In the genomic region with DNA sequence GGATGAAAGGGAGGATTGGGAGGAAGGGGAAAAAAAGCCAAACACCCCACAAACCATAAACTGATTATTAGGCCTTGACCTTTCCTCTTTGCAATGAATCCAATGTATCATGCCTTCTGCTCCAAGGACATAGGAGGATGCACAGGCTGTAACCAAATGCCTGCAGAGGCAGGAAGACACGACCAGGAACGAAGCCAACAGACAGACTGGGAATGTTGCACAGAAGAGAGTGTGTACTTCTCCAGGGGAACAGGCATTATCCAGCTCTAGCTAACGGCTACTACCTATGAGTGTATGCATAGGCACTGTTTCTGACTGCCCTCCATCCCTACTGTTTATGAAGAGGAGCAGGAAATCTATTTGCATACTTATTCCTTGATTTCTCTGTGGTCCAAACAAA, we compare ENCODE assay signal across 29 mouse cellular contexts. TPM values are rescaled to one million over a fixed set of nuclear protein-coding genes. Genes with fewer than 3 reads are reported as not detected.
DNase-seq lines count a peak whose midpoint lies in the region; ATAC-seq lines count a peak whose summit lies in the region.
"Had no signal": no experiment of that assay in that cellular context is flagged by ENCODE, and none has a peak within 500 bp of the region (broad histone marks: within the 10 kb centered on the region; RNA-seq: fewer than 3 reads in every experiment).

No protein-coding gene starts in this region.

- peak; percentile 58 for DNase-seq in adrenal gland, adult 2 months
- DNase-seq in adrenal gland, postnatal 4 days (ENCODE audit: low spot score in 2 of 2): no peak
- no peak for DNase-seq in frontal cortex, postnatal 14 days (ENCODE audit: low spot score in 2 of 2)
- peak; percentile 18 for DNase-seq in Muller cell, postnatal 12 days (ENCODE audit: inconsistent ontology term)
- DNase-seq in cerebellum, postnatal 25 days: peak; percentile 22 to 58
- DNase-seq in urinary bladder, postnatal 36 days (ENCODE audit: low spot score in 2 of 2): no peak
- DNase-seq: gastrocnemius, postnatal 36 days; kidney, adult 11 months; liver, embryonic 13.5 days; lung, embryonic 14.5 days; lung, postnatal 36 days; thymus, postnatal 14 days had no signal

- peak; percentile 70 for ATAC-seq in frontal cortex, adult (ENCODE audit: low TSS enrichment)
- ATAC-seq: activated CD4-positive, CD25-positive, alpha-beta regulatory T cell, adult 4 months; CD4-positive, CD25-positive, alpha-beta regulatory T cell, adult 4 months; forebrain, embryonic 13.5 days; midbrain, embryonic 16.5 days had no signal

RNA-seq across cellular contexts. Expression of a gene that starts 9.7 kb away (rescaled TPM):
- total RNA-seq in adrenal gland, adult 2 months (2021): 10 to 100 TPM in 1 of 2 experiments, under 1 TPM in 1; 0.81 to 11.0 TPM
- 0.71 and 6.7 TPM in 2 replicates for polyA plus RNA-seq in adrenal gland, adult 2 months (2012; rRNA removed)
- 1 to 10 TPM; 3.6 to 4.5 TPM for total RNA-seq in adrenal gland, postnatal 4 days (2021)
- total RNA-seq: common myeloid progenitor, adult 5-6 weeks; megakaryocyte-erythroid progenitor cell, adult 5-6 weeks had no signal
- polyA plus RNA-seq: activated CD4-positive, CD25-positive, alpha-beta regulatory T cell, adult 4 months; CD4-positive, CD25-positive, alpha-beta regulatory T cell, adult 4 months had no signal

RNA-seq across cellular contexts. Expression of a gene that starts 11.6 kb away (rescaled TPM):
- total RNA-seq in adrenal gland, adult 2 months (2021): not detected
- polyA plus RNA-seq in adrenal gland, adult 2 months (2012; rRNA removed): not detected in 2 replicates
- total RNA-seq in adrenal gland, postnatal 4 days (2021): under 1 TPM in 1 of 2 experiments, not detected in 1; 0.25 TPM
- total RNA-seq: common myeloid progenitor, adult 5-6 weeks; gastrocnemius, postnatal 36 days; layer of hippocampus, adult 8-10 months; megakaryocyte-erythroid progenitor cell, adult 5-6 weeks had no signal
- polyA plus RNA-seq: activated CD4-positive, CD25-positive, alpha-beta regulatory T cell, adult 4 months; CD4-positive, CD25-positive, alpha-beta regulatory T cell, adult 4 months; embryonic facial prominence, embryonic 11.5 days; forebrain, embryonic 13.5 days; heart, postnatal 0 days; hindbrain, embryonic 11.5 days; limb, embryonic 11.5 days; midbrain, embryonic 16.5 days; neural tube, embryonic 15.5 days; stomach, embryonic 16.5 days had no signal

RNA-seq across cellular contexts. Expression of a gene that starts 18.5 kb away (rescaled TPM):
- total RNA-seq in adrenal gland, adult 2 months (2021): under 1 TPM; 0.40 to 0.48 TPM
- not detected in 2 replicates for polyA plus RNA-seq in adrenal gland, adult 2 months (2012; rRNA removed)
- 1 to 10 TPM; 1.6 to 2.4 TPM for total RNA-seq in adrenal gland, postnatal 4 days (2021)
- total RNA-seq: common myeloid progenitor, adult 5-6 weeks; megakaryocyte-erythroid progenitor cell, adult 5-6 weeks had no signal
- polyA plus RNA-seq: activated CD4-positive, CD25-positive, alpha-beta regulatory T cell, adult 4 months; CD4-positive, CD25-positive, alpha-beta regulatory T cell, adult 4 months; embryonic facial prominence, embryonic 11.5 days; forebrain, embryonic 13.5 days; heart, postnatal 0 days; limb, embryonic 11.5 days; lung, embryonic 14.5 days; midbrain, embryonic 16.5 days; neural tube, embryonic 15.5 days had no signal

RNA-seq across cellular contexts. Expression of a gene that starts 47.1 kb away (rescaled TPM):
- total RNA-seq in adrenal gland, adult 2 months (2021): not detected
- polyA plus RNA-seq in adrenal gland, adult 2 months (2012; rRNA removed): not detected in 2 replicates
- total RNA-seq in adrenal gland, postnatal 4 days (2021): under 1 TPM in 1 of 2 experiments, not detected in 1; 0.22 TPM
- total RNA-seq: common myeloid progenitor, adult 5-6 weeks; ES-E14; megakaryocyte-erythroid progenitor cell, adult 5-6 weeks had no signal
- polyA plus RNA-seq: activated CD4-positive, CD25-positive, alpha-beta regulatory T cell, adult 4 months; CD4-positive, CD25-positive, alpha-beta regulatory T cell, adult 4 months; embryonic facial prominence, embryonic 11.5 days; forebrain, embryonic 13.5 days; heart, embryonic 10.5 days; hindbrain, embryonic 11.5 days; kidney, postnatal 0 days; limb, embryonic 11.5 days; liver, embryonic 13.5 days; lung, embryonic 14.5 days; midbrain, embryonic 16.5 days; neural tube, embryonic 15.5 days had no signal

Comparison
In these comparisons a context has a peak if more than half of its experiments do, and no peak if none do; other contexts are left out.
1. DNase-seq: peak in adrenal gland, adult 2 months (single experiment), Muller cell, postnatal 12 days (single experiment) and cerebellum, postnatal 25 days (2 of 2); none in adrenal gland, postnatal 4 days (0 of 2), frontal cortex, postnatal 14 days (0 of 2) and urinary bladder, postnatal 36 days (0 of 2).